ENCODE assay signal across 20 mouse cellular contexts in genomic region chr19:37290906-37291305, GRCm38 (mm10). TPM values are rescaled to one million over a fixed set of nuclear protein-coding genes. Genes with fewer than 3 reads are reported as not detected.
DNase-seq lines count a peak whose midpoint lies in the region; ATAC-seq and TF ChIP-seq lines count a peak whose summit lies in the region.
"Had no signal": no experiment of that assay in that cellular context is flagged by ENCODE, and none has a peak within 500 bp of the region (broad histone marks: within the 10 kb centered on the region; RNA-seq: fewer than 3 reads in every experiment).

No protein-coding gene starts in this region.

- H3K9me3 ChIP-seq in forebrain, postnatal 0 days (ENCODE audit: low read length) = no peaks in the 10 kb centered on the region
- H3K9me3 ChIP-seq: embryonic facial prominence, embryonic 10.5 days; forebrain, embryonic 13.5 days had no signal

- H3K79me2 ChIP-seq in heart, adult 2 months (replicated peaks; ENCODE audit: control insufficient read depth, insufficient read depth, low read length) = no peaks in the 10 kb centered on the region

- TF ChIP-seq EP300 in heart, adult 2 months (IDR thresholded peaks at IDR 0.05; ENCODE audit: insufficient read depth, low read depth, low read length) = 0 out of 2 replicates have a peak, but pooled peaks have one; percentile 6

- ATAC-seq in granulocyte monocyte progenitor cell, adult 5-6 weeks (replicated peaks; ENCODE audit: poor library complexity, severe bottlenecking) = peak; percentile 77
- ATAC-seq in megakaryocyte, adult 5-6 weeks (ENCODE audit: poor library complexity, severe bottlenecking) = peak; percentile 66
- ATAC-seq in forebrain, postnatal 0 days = no peak
- ATAC-seq: forebrain, embryonic 13.5 days; inflammation-experienced regulatory T-cells, adult 6 months; liver, postnatal 0 days had no signal

- no peaks in the 10 kb centered on the region for H3K36me3 ChIP-seq in heart, adult 2 months (ENCODE audit: control insufficient read depth, insufficient read depth, low read length)
- H3K36me3 ChIP-seq in forebrain, postnatal 0 days (ENCODE audit: insufficient read depth) = no peaks in the 10 kb centered on the region; the same call in 1 of the 2 replicates

- no peaks in the 10 kb centered on the region for H3K27me3 ChIP-seq in heart, adult 2 months (ENCODE audit: control insufficient read depth, insufficient read depth, low read length)
- no peaks in the 10 kb centered on the region for H3K27me3 ChIP-seq in forebrain, postnatal 0 days (ENCODE audit: insufficient read depth, low read length)
- H3K27me3 ChIP-seq: forebrain, embryonic 13.5 days had no signal

- no peaks in the 10 kb centered on the region for H3K4me1 ChIP-seq in heart, adult 2 months (ENCODE audit: control insufficient read depth, insufficient read depth, low read length)
- no peaks in the 10 kb centered on the region for H3K4me1 ChIP-seq in forebrain, postnatal 0 days (ENCODE audit: insufficient read depth)
- H3K4me1 ChIP-seq: embryonic facial prominence, embryonic 10.5 days; forebrain, embryonic 13.5 days had no signal

- 61% methylated on average over 8 of the region's 8 CpGs for WGBS in heart, adult 2 months
- 90% methylated on average over 8 of the region's 8 CpGs for WGBS in forebrain, postnatal 0 days

- intact Hi-C loops in heart, adult 2 months (cut with DNase I) = no loop called here
- intact Hi-C loops in heart, postnatal 14 days (cut with DNase I) = no loop called here
- intact Hi-C loops in left cerebral cortex, postnatal 36 days (cut with DNase I) = no loop called here

- TF ChIP-seq CTCF in heart, adult 2 months (IDR thresholded peaks at IDR 0.05) = no peak
- TF ChIP-seq CTCF in forebrain, postnatal 0 days (IDR thresholded peaks at IDR 0.05; ENCODE audit: low read depth) = no peak

- TF ChIP-seq POLR2A in heart, adult 2 months (IDR thresholded peaks at IDR 0.05; ENCODE audit: insufficient read depth, low read depth, low read length) = no peak

- H3K27ac ChIP-seq in heart, adult 2 months = peak overlapping the region; percentile 34; the same call in 1 of the 2 replicates
- H3K27ac ChIP-seq in forebrain, postnatal 0 days (ENCODE audit: low read depth, low read length) = no peak overlapping the region
- H3K27ac ChIP-seq: embryonic facial prominence, embryonic 10.5 days; forebrain, embryonic 13.5 days had no signal

- no peak overlapping the region for H3K4me3 ChIP-seq in heart, adult 2 months
- no peak overlapping the region for H3K4me3 ChIP-seq in forebrain, postnatal 0 days (ENCODE audit: low read depth, low read length)
- H3K4me3 ChIP-seq: embryonic facial prominence, embryonic 10.5 days; forebrain, embryonic 13.5 days had no signal

- H3K9ac ChIP-seq in heart, adult 2 months (ENCODE audit: low read depth, low read length) = no peak overlapping the region
- no peak overlapping the region for H3K9ac ChIP-seq in forebrain, postnatal 0 days
- H3K9ac ChIP-seq: forebrain, embryonic 13.5 days; liver, postnatal 0 days had no signal

- no peak overlapping the region for H3K4me2 ChIP-seq in forebrain, postnatal 0 days (ENCODE audit: low read depth)
- H3K4me2 ChIP-seq: forebrain, embryonic 13.5 days had no signal

- DNase-seq in heart, adult 2 months = peak in 1 of 2 experiments; percentile 17
- DNase-seq in heart, postnatal 14 days = no peak
- peak; percentile 34 for DNase-seq in adrenal gland, postnatal 10 days
- no peak for DNase-seq in embryo, embryonic 10.5 days (ENCODE audit: low spot score)
- DNase-seq in forebrain, postnatal 0 days = no peak
- no peak for DNase-seq in left cerebral cortex, postnatal 36 days (ENCODE audit: low spot score in 2 of 2)
- DNase-seq: B cell, adult 2 months; cerebellum, adult 11 months; cerebellum, postnatal 25 days; kidney, postnatal 4 days; liver; liver, postnatal 0 days; lung, postnatal 14 days; midbrain, embryonic 14.5 days; thymus, postnatal 36 days had no signal

RNA-seq across cellular contexts. Expression of gene Ide, which starts 46.7 kb away (rescaled TPM):
- 10 to 100 TPM; 52.2 to 99.8 TPM for total RNA-seq in heart, adult 2 months (2021)
- 24.0 and 50.6 TPM in 2 replicates for polyA plus RNA-seq in heart, adult 2 months (2012; rRNA removed)
- total RNA-seq in heart, postnatal 14 days (2021) = 10 to 100 TPM; 82.9 to 86.3 TPM
- total RNA-seq in adrenal gland, postnatal 10 days (2021) = 10 to 100 TPM; 77.4 to 91.2 TPM
- total RNA-seq in granulocyte monocyte progenitor cell, adult 5-6 weeks (2014; fragmentation: Nextera tagmentation) = 108 and 131 TPM in 2 replicates
- total RNA-seq in granulocyte monocyte progenitor cell, adult 5-6 weeks (2017) = 95.3 and 125 TPM in 2 replicates
- total RNA-seq in megakaryocyte, adult 5-6 weeks (2015) = 41.2 and 47.1 TPM in 2 replicates
- total RNA-seq in megakaryocyte, adult 5-6 weeks (2017) = 32.2 and 45.0 TPM in 2 replicates
- 20.4 and 25.7 TPM in 2 replicates for total RNA-seq in forebrain, postnatal 0 days (2014; rRNA removed)
- 18.1 and 31.1 TPM in 2 replicates for polyA plus RNA-seq in forebrain, postnatal 0 days (2015; fragmentation: Nextera tagmentation; extraction: Ambion mirVana)
- total RNA-seq in left cerebral cortex, postnatal 36 days (2021) = 10 to 100 TPM; 34.1 to 37.4 TPM
